Comparison of ENCODE assay signal across 24 mouse cellular contexts in the genomic region with DNA sequence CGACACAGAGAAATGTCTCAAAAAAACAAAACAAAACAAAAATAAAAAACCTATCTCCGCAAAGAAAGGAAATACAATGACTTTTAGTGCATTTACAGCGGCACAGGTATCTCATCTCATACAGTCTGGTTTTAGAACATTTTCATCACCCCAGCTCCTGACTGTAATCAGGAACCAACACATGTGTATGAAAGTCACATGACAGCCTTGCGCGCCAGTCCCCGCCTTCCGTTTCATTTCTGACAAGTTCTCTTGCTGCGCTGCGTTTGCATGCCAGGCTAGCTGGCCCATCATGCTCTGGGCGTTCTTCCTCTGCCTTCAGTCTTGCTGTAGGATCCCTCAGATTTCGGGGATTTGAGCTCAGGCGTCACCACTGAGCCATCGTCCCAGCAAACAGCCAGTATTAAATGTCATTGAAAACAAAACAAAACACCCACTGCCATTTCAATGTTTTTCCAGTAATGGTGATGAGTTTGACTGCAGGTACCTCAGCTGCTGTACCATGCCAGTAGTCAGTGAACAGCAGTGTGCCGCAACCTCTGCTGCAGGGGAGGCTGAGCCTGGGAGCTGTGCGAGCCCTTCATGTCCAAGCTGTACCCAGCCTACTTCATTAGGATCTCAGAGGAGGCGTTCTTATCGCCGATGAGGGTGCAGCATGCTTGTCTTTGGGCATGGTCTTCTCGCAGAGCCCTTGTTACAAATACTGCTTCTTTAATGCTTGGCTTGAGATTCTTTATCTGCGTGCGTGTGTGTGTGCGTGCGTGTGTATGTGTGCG. TPM values are rescaled to one million over a fixed set of nuclear protein-coding genes. Genes with fewer than 3 reads are reported as not detected.
A peak's percentile ranks its signal among the peaks of the same experiment; 100 is the strongest.
DNase-seq lines count a peak whose midpoint lies in the region; ATAC-seq and TF ChIP-seq lines count a peak whose summit lies in the region.
"Had no signal": no experiment of that assay in that cellular context is flagged by ENCODE, and none has a peak within 500 bp of the region (broad histone marks: within the 10 kb centered on the region; RNA-seq: fewer than 3 reads in every experiment).

No protein-coding gene starts in this region.

- H3K36me3 ChIP-seq in intestine, embryonic 15.5 days: peaks cover 30% of the 10 kb centered on the region
- H3K36me3 ChIP-seq in intestine, postnatal 0 days (ENCODE audit: control insufficient read depth, insufficient read depth): peaks cover 72% of the 10 kb centered on the region
- peaks cover 12% of the 10 kb centered on the region; the same call in 1 of the 2 replicates for H3K36me3 ChIP-seq in liver, embryonic 14.5 days (replicated peaks; ENCODE audit: control insufficient read depth, insufficient read depth, low read depth)

- no peak overlapping the region for H3K4me3 ChIP-seq in intestine, embryonic 15.5 days (replicated peaks)
- no peak overlapping the region for H3K4me3 ChIP-seq in intestine, postnatal 0 days (ENCODE audit: low read depth, low read length)
- peak overlapping the region; percentile 21 to 25; a peak in 3 of 4 replicates for H3K4me3 ChIP-seq in liver, embryonic 14.5 days (ENCODE audit: insufficient read depth in 1 of 2, low read depth in 2 of 2, low read length in 2 of 2)
- H3K4me3 ChIP-seq: embryonic facial prominence, embryonic 12.5 days; heart, embryonic 15.5 days; layer of hippocampus, adult 2 months; midbrain, embryonic 12.5 days; neural tube, embryonic 12.5 days had no signal

- no peaks in the 10 kb centered on the region for H3K27me3 ChIP-seq in intestine, embryonic 15.5 days (replicated peaks)
- no peaks in the 10 kb centered on the region for H3K27me3 ChIP-seq in intestine, postnatal 0 days (replicated peaks; ENCODE audit: control insufficient read depth, insufficient read depth, low read length)
- no peaks in the 10 kb centered on the region for H3K27me3 ChIP-seq in liver, embryonic 14.5 days (ENCODE audit: control insufficient read depth, insufficient read depth, low read length)
- H3K27me3 ChIP-seq: embryonic facial prominence, embryonic 12.5 days; heart, embryonic 15.5 days; midbrain, embryonic 12.5 days; neural tube, embryonic 12.5 days; Patski had no signal

- 0 out of 2 replicates have a peak, but pooled peaks cover 5% of the 10 kb centered on the region for H3K4me1 ChIP-seq in intestine, embryonic 15.5 days (replicated peaks)
- H3K4me1 ChIP-seq in intestine, postnatal 0 days (replicated peaks; ENCODE audit: control insufficient read depth, insufficient read depth, low read length): no peaks in the 10 kb centered on the region
- H3K4me1 ChIP-seq in liver, embryonic 14.5 days (replicated peaks; ENCODE audit: control insufficient read depth in 2 of 2, insufficient read depth in 2 of 2, low read length in 1 of 2): peaks cover 31 to 39% of the 10 kb centered on the region in 2 experiments
- H3K4me1 ChIP-seq: embryonic facial prominence, embryonic 12.5 days; midbrain, embryonic 12.5 days; neural tube, embryonic 12.5 days had no signal

- no peaks in the 10 kb centered on the region for H3K9me3 ChIP-seq in intestine, embryonic 15.5 days
- no peaks in the 10 kb centered on the region for H3K9me3 ChIP-seq in intestine, postnatal 0 days (ENCODE audit: control insufficient read depth)
- no peaks in the 10 kb centered on the region for H3K9me3 ChIP-seq in liver, embryonic 14.5 days (ENCODE audit: control insufficient read depth, low read length)
- H3K9me3 ChIP-seq: embryonic facial prominence, embryonic 12.5 days; heart, embryonic 15.5 days; midbrain, embryonic 12.5 days; neural tube, embryonic 12.5 days had no signal

- H3K4me2 ChIP-seq in intestine, embryonic 15.5 days (replicated peaks): no peak overlapping the region
- no peak overlapping the region for H3K4me2 ChIP-seq in intestine, postnatal 0 days (replicated peaks; ENCODE audit: low read depth)
- H3K4me2 ChIP-seq in liver, embryonic 14.5 days (ENCODE audit: low read depth): peak overlapping the region; percentile 63
- H3K4me2 ChIP-seq: embryonic facial prominence, embryonic 12.5 days; heart, embryonic 15.5 days; midbrain, embryonic 12.5 days; neural tube, embryonic 12.5 days had no signal

- TF ChIP-seq EP300 in liver, embryonic 14.5 days (IDR thresholded peaks at IDR 0.05; ENCODE audit: low read depth): peak; percentile 88

- no peak overlapping the region for H3K27ac ChIP-seq in intestine, embryonic 15.5 days
- no peak overlapping the region for H3K27ac ChIP-seq in intestine, postnatal 0 days (ENCODE audit: low read depth, low read length)
- H3K27ac ChIP-seq in liver, embryonic 14.5 days: peak overlapping the region; percentile 94
- H3K27ac ChIP-seq: embryonic facial prominence, embryonic 12.5 days; heart, embryonic 15.5 days; layer of hippocampus, adult 2 months; midbrain, embryonic 12.5 days; neural tube, embryonic 12.5 days had no signal

- WGBS in intestine, embryonic 15.5 days: 94% methylated on average over 24 of the region's 24 CpGs
- WGBS in intestine, postnatal 0 days: 94% methylated on average over 24 of the region's 24 CpGs
- 59% methylated on average over 24 of the region's 24 CpGs for WGBS in liver, embryonic 14.5 days (ENCODE audit: insufficient replicate concordance)

- TF ChIP-seq CTCF in intestine, postnatal 0 days (IDR thresholded peaks at IDR 0.05; ENCODE audit: low read depth): no peak
- TF ChIP-seq CTCF in liver, embryonic 14.5 days (IDR thresholded peaks at IDR 0.05; ENCODE audit: low read depth): no peak

- ATAC-seq in intestine, embryonic 15.5 days: peak; percentile 23; the same call in 1 of the 2 replicates
- ATAC-seq in intestine, postnatal 0 days: no peak
- peak; percentile 90 for ATAC-seq in erythroid progenitor cell, adult 5-6 weeks (replicated peaks; ENCODE audit: low FRiP score, poor library complexity, severe bottlenecking)
- peak; percentile 85 for ATAC-seq in liver, embryonic 14.5 days (ENCODE audit: insufficient read depth)
- ATAC-seq: activated CD4-positive, CD25-positive, alpha-beta regulatory T cell, adult 4 months; forebrain, embryonic 16.5 days; hindbrain, embryonic 16.5 days; Patski had no signal

- H3K9ac ChIP-seq in intestine, embryonic 15.5 days: no peak overlapping the region
- no peak overlapping the region for H3K9ac ChIP-seq in intestine, postnatal 0 days (ENCODE audit: low read depth, low read length)
- H3K9ac ChIP-seq in liver, embryonic 14.5 days (replicated peaks): peak overlapping the region; percentile 65
- H3K9ac ChIP-seq: embryonic facial prominence, embryonic 12.5 days; heart, embryonic 15.5 days; midbrain, embryonic 12.5 days; neural tube, embryonic 12.5 days had no signal

- DNase-seq in liver, embryonic 14.5 days (ENCODE audit: low read depth in 3 of 3, low spot score in 3 of 3): peak in 1 of 3 experiments; percentile 80
- DNase-seq in ovary, postnatal 14 days (ENCODE audit: low spot score): no peak
- DNase-seq in heart, adult 11 months: no peak
- no peak for DNase-seq in cerebellum, postnatal 25 days
- no peak for DNase-seq in urinary bladder, adult 2 months (ENCODE audit: low spot score)
- DNase-seq: adrenal gland, postnatal 14 days; cerebellum, adult 9-10 months; gastrocnemius, postnatal 25 days; heart, postnatal 4 days; kidney, adult 2 months; kidney, postnatal 14 days; lung, adult 2 months had no signal

RNA-seq across cellular contexts. Expression of gene Vps35l, which starts 16.7 kb away (rescaled TPM):
- 71.3 and 72.6 TPM in 2 replicates for polyA plus RNA-seq in intestine, embryonic 15.5 days (2015; fragmentation: Nextera tagmentation; extraction: Ambion mirVana)
- polyA plus RNA-seq in intestine, postnatal 0 days (2015; fragmentation: Nextera tagmentation; extraction: Ambion mirVana): 55.3 and 57.8 TPM in 2 replicates
- total RNA-seq in erythroid progenitor cell, adult 5-6 weeks (2015; ENCODE audit: low replicate concordance): 21.3 and 61.6 TPM in 2 replicates
- total RNA-seq in erythroid progenitor cell, adult 5-6 weeks (2017; ENCODE audit: low replicate concordance): 42.4 and 42.9 TPM in 2 replicates
- 26.1 and 31.1 TPM in 2 replicates for polyA plus RNA-seq in liver, embryonic 14.5 days (2012; rRNA removed)
- 32.0 and 33.2 TPM in 2 replicates for polyA plus RNA-seq in liver, embryonic 14.5 days (2014; fragmentation: Nextera tagmentation; extraction: Ambion mirVana)
- 48.9 and 54.2 TPM in 2 replicates for polyA plus RNA-seq in urinary bladder, adult 2 months (2012; rRNA removed)

RNA-seq across cellular contexts. Expression of gene Ccp110, which starts 44.3 kb away (rescaled TPM):
- 10.0 and 10.7 TPM in 2 replicates for polyA plus RNA-seq in intestine, embryonic 15.5 days (2015; fragmentation: Nextera tagmentation; extraction: Ambion mirVana)
- 2.8 and 3.1 TPM in 2 replicates for polyA plus RNA-seq in intestine, postnatal 0 days (2015; fragmentation: Nextera tagmentation; extraction: Ambion mirVana)
- 95.9 and 114 TPM in 2 replicates for total RNA-seq in erythroid progenitor cell, adult 5-6 weeks (2015; ENCODE audit: low replicate concordance)
- 103 and 138 TPM in 2 replicates for total RNA-seq in erythroid progenitor cell, adult 5-6 weeks (2017; ENCODE audit: low replicate concordance)
- polyA plus RNA-seq in liver, embryonic 14.5 days (2012; rRNA removed): 8.6 and 13.8 TPM in 2 replicates
- 4.2 and 5.2 TPM in 2 replicates for polyA plus RNA-seq in liver, embryonic 14.5 days (2014; fragmentation: Nextera tagmentation; extraction: Ambion mirVana)
- polyA plus RNA-seq in urinary bladder, adult 2 months (2012; rRNA removed): 9.1 and 11.7 TPM in 2 replicates

RNA-seq across cellular contexts. Expression of gene Gde1, which starts 51.1 kb away (rescaled TPM):
- 124 and 127 TPM in 2 replicates for polyA plus RNA-seq in intestine, embryonic 15.5 days (2015; fragmentation: Nextera tagmentation; extraction: Ambion mirVana)
- 120 and 136 TPM in 2 replicates for polyA plus RNA-seq in intestine, postnatal 0 days (2015; fragmentation: Nextera tagmentation; extraction: Ambion mirVana)
- total RNA-seq in erythroid progenitor cell, adult 5-6 weeks (2015; ENCODE audit: low replicate concordance): 39.4 and 50.5 TPM in 2 replicates
- total RNA-seq in erythroid progenitor cell, adult 5-6 weeks (2017; ENCODE audit: low replicate concordance): 39.7 and 47.5 TPM in 2 replicates
- polyA plus RNA-seq in liver, embryonic 14.5 days (2012; rRNA removed): 25.1 and 27.5 TPM in 2 replicates
- polyA plus RNA-seq in liver, embryonic 14.5 days (2014; fragmentation: Nextera tagmentation; extraction: Ambion mirVana): 46.3 and 46.9 TPM in 2 replicates
- polyA plus RNA-seq in urinary bladder, adult 2 months (2012; rRNA removed): 126 and 128 TPM in 2 replicates

Comparison
In these comparisons a context has a peak if more than half of its experiments do, and no peak if none do; other contexts are left out.
1. H3K4me3 ChIP-seq: peak in liver, embryonic 14.5 days (2 of 2); none in intestine, embryonic 15.5 days (single experiment) and intestine, postnatal 0 days (single experiment).